In the genomic region with DNA sequence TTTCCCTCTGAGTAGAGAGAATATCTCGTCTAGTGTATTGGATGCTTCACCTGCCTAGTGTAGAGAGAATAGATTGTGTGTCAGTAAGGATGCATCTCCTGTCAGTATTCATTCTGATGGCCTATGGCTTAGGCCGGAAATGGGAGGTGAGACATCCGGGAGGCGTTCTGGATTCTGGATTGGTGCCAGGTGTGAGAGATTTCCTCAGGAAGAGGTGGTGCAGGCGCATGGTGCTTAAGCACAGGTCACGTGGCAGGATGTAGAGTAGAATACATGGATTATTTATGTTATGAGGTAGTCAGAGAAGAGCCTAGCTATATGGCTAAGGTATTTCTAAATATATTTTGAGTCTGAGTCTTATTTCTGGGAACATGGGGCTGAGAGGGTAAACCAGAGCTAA, we compare ENCODE assay signal across 15 mouse cellular contexts. TPM values are rescaled to one million over a fixed set of nuclear protein-coding genes. Genes with fewer than 3 reads are reported as not detected.
DNase-seq lines count a peak whose midpoint lies in the region; ATAC-seq and TF ChIP-seq lines count a peak whose summit lies in the region.
"Had no signal": no experiment of that assay in that cellular context is flagged by ENCODE, and none has a peak within 500 bp of the region (broad histone marks: within the 10 kb centered on the region; RNA-seq: fewer than 3 reads in every experiment).

No protein-coding gene starts in this region.

- no peak overlapping the region for H3K4me3 ChIP-seq in heart, embryonic 12.5 days
- no peak overlapping the region for H3K4me3 ChIP-seq in heart, postnatal 0 days (ENCODE audit: low read depth, low read length)
- no peak overlapping the region for H3K4me3 ChIP-seq in forebrain, embryonic 14.5 days (ENCODE audit: low read depth, low read length)
- H3K4me3 ChIP-seq: hindbrain, embryonic 10.5 days; liver, embryonic 13.5 days; megakaryocyte, embryonic 14.5 days; neural tube, embryonic 15.5 days had no signal

- H3K27me3 ChIP-seq in heart, embryonic 12.5 days (replicated peaks), result no peaks in the 10 kb centered on the region
- no peaks in the 10 kb centered on the region for H3K27me3 ChIP-seq in heart, postnatal 0 days (ENCODE audit: control insufficient read depth, insufficient read depth, low read length)
- H3K27me3 ChIP-seq in forebrain, embryonic 14.5 days (replicated peaks; ENCODE audit: control insufficient read depth, insufficient read depth, low read length), result no peaks in the 10 kb centered on the region
- H3K27me3 ChIP-seq: liver, embryonic 13.5 days; megakaryocyte, embryonic 14.5 days; neural tube, embryonic 15.5 days; Patski had no signal

- H3K27ac ChIP-seq in heart, embryonic 12.5 days (ENCODE audit: poor library complexity, severe bottlenecking), result no peak overlapping the region
- no peak overlapping the region for H3K27ac ChIP-seq in heart, postnatal 0 days (ENCODE audit: low read depth)
- H3K27ac ChIP-seq in forebrain, embryonic 14.5 days (ENCODE audit: low read depth, low read length), result no peak overlapping the region
- H3K27ac ChIP-seq: hindbrain, embryonic 10.5 days; liver, embryonic 13.5 days; neural tube, embryonic 15.5 days had no signal

- no peak for ATAC-seq in heart, embryonic 12.5 days (ENCODE audit: insufficient number of reproducible peaks, low FRiP score)
- no peak; the same call in 1 of the 2 replicates for ATAC-seq in heart, postnatal 0 days (ENCODE audit: insufficient read depth, low read depth)
- no peak for ATAC-seq in forebrain, embryonic 14.5 days
- ATAC-seq: Patski had no signal

- peaks cover 57% of the 10 kb centered on the region for H3K36me3 ChIP-seq in heart, embryonic 12.5 days
- H3K36me3 ChIP-seq in heart, postnatal 0 days (replicated peaks; ENCODE audit: control insufficient read depth, insufficient read depth, low read length), result peaks cover 15% of the 10 kb centered on the region
- no peaks in the 10 kb centered on the region for H3K36me3 ChIP-seq in forebrain, embryonic 14.5 days (ENCODE audit: control insufficient read depth, insufficient read depth, low read length)

- 53% methylated on average over 6 of the region's 6 CpGs for WGBS in heart, embryonic 12.5 days
- WGBS in heart, postnatal 0 days, result 43% methylated on average over 6 of the region's 6 CpGs
- 85% methylated on average over 6 of the region's 6 CpGs for WGBS in forebrain, embryonic 14.5 days

- TF ChIP-seq EP300 in heart, postnatal 0 days (IDR thresholded peaks at IDR 0.05; ENCODE audit: low read depth), result no peak

- H3K4me2 ChIP-seq in heart, embryonic 12.5 days, result no peak overlapping the region
- no peak overlapping the region for H3K4me2 ChIP-seq in heart, postnatal 0 days (ENCODE audit: low read depth, low read length)
- H3K4me2 ChIP-seq in forebrain, embryonic 14.5 days (ENCODE audit: low read length), result no peak overlapping the region
- H3K4me2 ChIP-seq: liver, embryonic 13.5 days; neural tube, embryonic 15.5 days had no signal

- peak; percentile 7 for DNase-seq in adrenal gland, adult 2 months
- no peak for DNase-seq in adrenal gland, postnatal 4 days (ENCODE audit: low spot score in 2 of 2)
- DNase-seq in heart, adult 18-20 months, result peak; percentile 17 to 21
- DNase-seq in heart, postnatal 0 days (ENCODE audit: low spot score), result peak; percentile 35
- DNase-seq in lung, postnatal 10 days, result peak; percentile 78
- no peak for DNase-seq in testis, postnatal 10 days (ENCODE audit: low spot score)
- DNase-seq in forebrain, embryonic 14.5 days (ENCODE audit: low spot score), result no peak
- DNase-seq: gastrocnemius, postnatal 36 days; liver, embryonic 13.5 days; thymus, postnatal 25 days had no signal

- TF ChIP-seq CTCF in heart, postnatal 0 days (IDR thresholded peaks at IDR 0.05; ENCODE audit: low read depth), result no peak

- peaks cover 3% of the 10 kb centered on the region for H3K4me1 ChIP-seq in heart, embryonic 12.5 days (replicated peaks)
- 0 out of 2 replicates have a peak, but pooled peaks cover 5% of the 10 kb centered on the region for H3K4me1 ChIP-seq in heart, postnatal 0 days (ENCODE audit: control insufficient read depth, insufficient read depth)
- 0 out of 2 replicates have a peak, but pooled peaks cover 3% of the 10 kb centered on the region for H3K4me1 ChIP-seq in forebrain, embryonic 14.5 days (ENCODE audit: control insufficient read depth, insufficient read depth, low read length)

- H3K9me3 ChIP-seq in heart, embryonic 12.5 days (replicated peaks), result peaks cover 7% of the 10 kb centered on the region
- H3K9me3 ChIP-seq in heart, postnatal 0 days (replicated peaks; ENCODE audit: control insufficient read depth, low read length), result peaks cover 10% of the 10 kb centered on the region
- H3K9me3 ChIP-seq in forebrain, embryonic 14.5 days (replicated peaks; ENCODE audit: control insufficient read depth, low read length), result no peaks in the 10 kb centered on the region; the same call in 1 of the 2 replicates
- H3K9me3 ChIP-seq: liver, embryonic 13.5 days; neural tube, embryonic 15.5 days had no signal

- H3K9ac ChIP-seq in heart, embryonic 12.5 days, result no peak overlapping the region
- H3K9ac ChIP-seq in heart, postnatal 0 days (replicated peaks; ENCODE audit: low read depth, low read length), result no peak overlapping the region
- H3K9ac ChIP-seq in forebrain, embryonic 14.5 days (ENCODE audit: low read length), result no peak overlapping the region
- H3K9ac ChIP-seq: liver, embryonic 13.5 days; neural tube, embryonic 15.5 days had no signal

RNA-seq across cellular contexts. Expression of a gene that starts 15.7 kb away (rescaled TPM):
- total RNA-seq in adrenal gland, adult 2 months (2021), result 1 to 10 TPM; 2.6 to 3.0 TPM
- polyA plus RNA-seq in adrenal gland, adult 2 months (2012; rRNA removed), result 2.6 and 2.8 TPM in 2 replicates
- 10 to 100 TPM; 16.3 to 18.0 TPM for total RNA-seq in adrenal gland, postnatal 4 days (2021)
- total RNA-seq in heart, adult 18-20 months (2021), result under 1 TPM; 0.82 to 0.87 TPM
- polyA plus RNA-seq in heart, embryonic 12.5 days (2016; fragmentation: Nextera tagmentation; extraction: Ambion mirVana), result 35.5 and 36.6 TPM in 2 replicates
- 11.6 and 13.8 TPM in 2 replicates for total RNA-seq in heart, postnatal 0 days (2014; rRNA removed; ENCODE audit: low replicate concordance)
- 7.6 and 8.6 TPM in 2 replicates for polyA plus RNA-seq in heart, postnatal 0 days (2015; fragmentation: Nextera tagmentation; extraction: Ambion mirVana)
- 13.5 and 14.2 TPM in 2 replicates for polyA plus RNA-seq in forebrain, embryonic 14.5 days (2014; fragmentation: Nextera tagmentation; extraction: Ambion mirVana)

Comparison
In these comparisons a context has a peak if more than half of its experiments do, and no peak if none do; other contexts are left out.
1. DNase-seq: peak in adrenal gland, adult 2 months (single experiment), heart, adult 18-20 months (2 of 2), heart, postnatal 0 days (single experiment) and lung, postnatal 10 days (single experiment); none in adrenal gland, postnatal 4 days (0 of 2), testis, postnatal 10 days (single experiment) and forebrain, embryonic 14.5 days (single experiment).